Mouse (Mus musculus) lung, postnatal 0 days (tissue): Measurements from ENCODE around the gene Cyb5d2. TPM values are rescaled to one million over a fixed set of nuclear protein-coding genes. Genes with fewer than 3 reads are reported as not detected.
A peak's percentile ranks its signal among the peaks of the same experiment; 100 is the strongest.
"Not testable (repeated sequence)": the region's sequence is repeated elsewhere in the genome, so short reads cannot be mapped to it uniquely, and the experiment has no call there.

Experiments
- ATAC-seq: fragments of 200-750 bp; cut with Nextera tagmentation; 2 replicates; pipeline ENCODE4 v1.8.0; 2017; ENCODE audit warnings: moderate library complexity
- DNase-seq: peaks from one replicate; pipeline ENCODE4 v3.0.0-alpha.2; 2016; ENCODE audit warnings: low spot score
- H3K27ac ChIP-seq: fragments of 300-500 bp; sonication (generic); 2 replicates; pipeline ENCODE4 v1.5.1; 2014; ENCODE audit warnings: antibody characterized with exemption, mild to moderate bottlenecking, low read length, mixed read lengths
- H3K27me3 ChIP-seq: fragments of 300-500 bp; sonication (generic); replicated peaks from 2 replicates; pipeline ENCODE4 v1.6.1; 2014; ENCODE audit warnings: low read length, mixed read lengths; ENCODE audit not compliant: insufficient read depth
- H3K36me3 ChIP-seq: fragments of 300-500 bp; sonication (generic); 2 replicates; pipeline ENCODE4 v1.6.1; 2014; ENCODE audit warnings: low read length, mixed read lengths; ENCODE audit not compliant: insufficient read depth
- H3K4me1 ChIP-seq: fragments of 300-500 bp; sonication (generic); 2 replicates; pipeline ENCODE4 v1.6.1; 2014; ENCODE audit warnings: antibody characterized with exemption, low read depth, low read length, mixed read lengths; ENCODE audit not compliant: insufficient read depth
- H3K4me2 ChIP-seq: fragments of 300-500 bp; sonication (generic); replicated peaks from 2 replicates; pipeline ENCODE4 v1.6.1; 2014; ENCODE audit warnings: low read depth, mild to moderate bottlenecking, low read length, moderate library complexity, mixed read lengths
- H3K4me3 ChIP-seq: fragments of 300-500 bp; sonication (generic); 2 replicates; pipeline ENCODE4 v1.5.1; 2014; ENCODE audit warnings: low read depth, low read length
- H3K9ac ChIP-seq: fragments of 300-500 bp; sonication (generic); replicated peaks from 2 replicates; pipeline ENCODE4 v1.6.1; 2014; ENCODE audit warnings: low read depth, mild to moderate bottlenecking
- H3K9me3 ChIP-seq: fragments of 300-500 bp; sonication (generic); 2 replicates; pipeline ENCODE4 v1.6.1; 2016; ENCODE audit warnings: low read length, mixed read lengths
- CTCF ChIP-seq: IDR thresholded peaks from 2 replicates; pipeline ENCODE4 v1.5.1; 2016; ENCODE audit warnings: antibody characterized with exemption, mild to moderate bottlenecking
- EP300 ChIP-seq: IDR thresholded peaks from 2 replicates; pipeline ENCODE4 v1.6.1; 2016; ENCODE audit warnings: antibody characterized with exemption, mild to moderate bottlenecking, control low read depth
- WGBS: fragments of 180-500 bp; shearing (Covaris S2); extraction: QIAGEN DNeasy Blood & Tissue Kit; methylation state at CpG from one replicate; pipeline ENCODE4 v1.1.7; 2014; 5-methylcytosine and 5-hydroxymethylcytosine counted together
- polyA plus RNA-seq: library from polyadenylated mRNA; unstranded; fragments of >200 nt; fragmentation: Nextera tagmentation; extraction: Ambion mirVana; gene quantifications from 2 replicates; pipeline ENCODE4 v1.2.1, GENCODE M21; 2015

Cyb5d2 gene
- polyA plus RNA-seq, 1 experiment from 2014 or later, result 7.1 TPM

- Histone ChIP-seq H3K27ac (no peak overlapping the region), H3K9ac (no peak overlapping the region), H3K4me3 (no peak overlapping the region), H3K4me1 (no peaks in the 10 kb centered on the region), H3K4me2 (no peak overlapping the region), H3K9me3 (no peaks in the 10 kb centered on the region), H3K36me3 (peaks cover 62% of the 10 kb centered on the region), H3K27me3 (no peaks in the 10 kb centered on the region)
- TF ChIP-seq CTCF (peak; percentile 51), EP300 (no peak)
- ATAC-seq (peak; percentile 62), DNase-seq (peak; percentile 43)
- WGBS, result 30% methylated on average over 2 of the region's 2 CpGs
Measured at GRCm38 (mm10) chr11:72751956-72752355, 44.0 kb downstream of the Cyb5d2 start.

GRCm38 (mm10) chr11:72739048-72739447, 56.9 kb downstream of the Cyb5d2 start:
- DNase-seq (no peak), ATAC-seq (no peak)
- H3K9me3 ChIP-seq, result no peaks in the 10 kb centered on the region
- no peak overlapping the region for H3K9ac ChIP-seq
- H3K4me1 ChIP-seq, result no peaks in the 10 kb centered on the region
- H3K4me2 ChIP-seq, result no peak overlapping the region
- H3K27ac ChIP-seq, result no peak overlapping the region
- no peaks in the 10 kb centered on the region for H3K27me3 ChIP-seq
- peaks cover 19% of the 10 kb centered on the region; the same call in 1 of the 2 replicates for H3K36me3 ChIP-seq
- H3K4me3 ChIP-seq, result no peak overlapping the region
- 92% methylated on average over 1 of the region's 1 CpGs for WGBS
- no peak for TF ChIP-seq CTCF
- no peak for TF ChIP-seq EP300

GRCm38 (mm10) chr11:72737517-72737916, 58.4 kb downstream of the Cyb5d2 start:
- H3K9ac ChIP-seq, ATAC-seq, H3K27me3 ChIP-seq, H3K27ac ChIP-seq, H3K4me3 ChIP-seq, H3K9me3 ChIP-seq, H3K4me1 ChIP-seq, H3K4me2 ChIP-seq: not testable (repeated sequence)
- peak; percentile 33 for DNase-seq
- peaks cover 25% of the 10 kb centered on the region; the same call in 1 of the 2 replicates for H3K36me3 ChIP-seq
- TF ChIP-seq CTCF, result peak; percentile 55
- WGBS, result 95% methylated on average over 5 of the region's 5 CpGs

- WGBS, result 56% methylated on average over 1 of the region's 1 CpGs
- DNase-seq (peak; percentile 32), ATAC-seq (peak; percentile 37; the same call in 1 of the 2 replicates)
- H3K4me1 ChIP-seq, result no peaks in the 10 kb centered on the region
- H3K9ac ChIP-seq, result no peak overlapping the region
- TF ChIP-seq EP300 (no peak), CTCF (no peak)
- no peak overlapping the region for H3K27ac ChIP-seq
- H3K4me2 ChIP-seq, result no peak overlapping the region
- no peak overlapping the region for H3K4me3 ChIP-seq
- H3K36me3 ChIP-seq, result peaks cover 31% of the 10 kb centered on the region; the same call in 1 of the 2 replicates
- H3K27me3 ChIP-seq, result no peaks in the 10 kb centered on the region
- no peaks in the 10 kb centered on the region for H3K9me3 ChIP-seq
Measured at GRCm38 (mm10) chr11:72736320-72736719, 59.6 kb downstream of the Cyb5d2 start.

GRCm38 (mm10) chr11:72735519-72735860, 60.5 kb downstream of the Cyb5d2 start:
- Histone ChIP-seq H3K27me3 (no peaks in the 10 kb centered on the region), H3K9ac (no peak overlapping the region), H3K36me3 (peaks cover 28% of the 10 kb centered on the region; the same call in 1 of the 2 replicates), H3K27ac (no peak overlapping the region), H3K9me3 (no peaks in the 10 kb centered on the region), H3K4me2 (no peak overlapping the region), H3K4me3 (no peak overlapping the region), H3K4me1 (no peaks in the 10 kb centered on the region)
- no peak for DNase-seq
- TF ChIP-seq CTCF, result no peak
- TF ChIP-seq EP300, result no peak
- ATAC-seq, result no peak
- WGBS, result 82% methylated on average over 2 of the region's 2 CpGs

- Histone ChIP-seq H3K27me3 (no peaks in the 10 kb centered on the region), H3K36me3 (peaks cover 23% of the 10 kb centered on the region; the same call in 1 of the 2 replicates), H3K9me3 (no peaks in the 10 kb centered on the region), H3K4me2 (no peak overlapping the region), H3K9ac (no peak overlapping the region), H3K4me3 (no peak overlapping the region), H3K4me1 (no peaks in the 10 kb centered on the region), H3K27ac (no peak overlapping the region)
- ATAC-seq (no peak), DNase-seq (no peak)
- WGBS, result 67% methylated on average over 4 of the region's 4 CpGs
- TF ChIP-seq EP300 (no peak), CTCF (no peak)
Measured at GRCm38 (mm10) chr11:72734840-72735518, 61.0 kb downstream of the Cyb5d2 start.
